Mouse (Mus musculus): Measurements from ENCODE around the gene Lysmd1.

DNA sequence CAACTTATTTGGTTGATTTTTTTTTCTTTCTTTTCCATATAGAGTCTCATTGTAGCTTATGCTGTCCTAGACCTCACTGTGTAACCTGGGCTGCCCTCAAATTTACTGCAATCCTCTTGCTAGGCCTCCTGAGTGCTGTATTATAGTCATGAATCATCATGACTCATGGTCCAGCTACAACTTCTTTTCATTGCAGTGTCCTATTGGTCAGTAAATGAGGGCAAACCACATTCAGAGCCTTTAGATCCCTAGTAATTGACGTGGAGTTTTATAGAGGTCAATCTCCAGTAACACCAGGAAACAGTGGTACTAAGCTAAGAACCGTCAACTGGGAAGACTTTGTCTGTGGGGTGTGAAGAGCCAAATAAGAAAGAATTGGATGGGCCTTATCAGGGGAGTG lies 16.1 kb upstream of the Lysmd1 start:
- TF ChIP-seq CTCF (IDR thresholded peaks at IDR 0.05; ENCODE audit: low read depth) (no peak), EP300 (optimal IDR thresholded peaks at IDR 0.05) (no peak)
